Mouse (Mus musculus) forebrain, embryonic 12.5 days (tissue): ENCODE data around the gene Tbx10. TPM values are rescaled to one million over a fixed set of nuclear protein-coding genes. Genes with fewer than 3 reads are reported as not detected.

ENCODE experiments used
- ATAC-seq: fragments of 200-750 bp; cut with Nextera tagmentation; 2 replicates; pipeline ENCODE4 v1.8.0; 2017; ENCODE audit warnings: moderate TSS enrichment; ENCODE audit not compliant: low FRiP score
- H3K27ac ChIP-seq: fragments of 300-500 bp; sonication (generic); 2 replicates; pipeline ENCODE4 v1.5.1; 2016; ENCODE audit warnings: mild to moderate bottlenecking
- H3K27me3 ChIP-seq: fragments of 300-500 bp; sonication (generic); 2 replicates; pipeline ENCODE4 v1.6.1; 2016; ENCODE audit warnings: mild to moderate bottlenecking
- H3K36me3 ChIP-seq: fragments of 300-500 bp; sonication (generic); replicated peaks from 2 replicates; pipeline ENCODE4 v1.6.1; 2016; ENCODE audit warnings: mild to moderate bottlenecking
- H3K4me1 ChIP-seq: fragments of 300-500 bp; sonication (generic); 2 replicates; pipeline ENCODE4 v1.6.1; 2016
- H3K4me2 ChIP-seq: fragments of 300-500 bp; sonication (generic); 2 replicates; pipeline ENCODE4 v1.6.1; 2016; ENCODE audit warnings: mild to moderate bottlenecking, moderate library complexity
- H3K4me3 ChIP-seq: fragments of 300-500 bp; sonication (generic); replicated peaks from 2 replicates; pipeline ENCODE4 v1.5.1; 2016; ENCODE audit warnings: mild to moderate bottlenecking
- H3K9ac ChIP-seq: fragments of 300-500 bp; sonication (generic); 2 replicates; pipeline ENCODE4 v1.6.1; 2016; ENCODE audit warnings: mild to moderate bottlenecking
- H3K9me3 ChIP-seq: fragments of 300-500 bp; sonication (generic); 2 replicates; pipeline ENCODE4 v1.6.1; 2016
- WGBS: fragments of 180-500 bp; shearing (Covaris S2); methylation state at CpG from one replicate; pipeline ENCODE4 v1.1.7; 2016; 5-methylcytosine and 5-hydroxymethylcytosine counted together
- polyA plus RNA-seq: library from polyadenylated mRNA; unstranded; fragments of >200 nt; fragmentation: Nextera tagmentation; extraction: Ambion mirVana; gene quantifications from 2 replicates; pipeline ENCODE4 v1.2.1, GENCODE M21; 2016

Gene Tbx10
- polyA plus RNA-seq, 1 experiment from 2014 or later = not detected

GRCm38 (mm10) chr19:3998335-3998734 is 5.8 kb downstream of the Tbx10 start:
- Histone ChIP-seq H3K9ac (no peak overlapping the region), H3K36me3 (no peaks in the 10 kb centered on the region), H3K4me3 (no peak overlapping the region), H3K4me1 (peaks cover 16% of the 10 kb centered on the region), H3K9me3 (no peaks in the 10 kb centered on the region), H3K27me3 (peaks cover 4% of the 10 kb centered on the region; the same call in 1 of the 2 replicates), H3K4me2 (no peak overlapping the region), H3K27ac (no peak overlapping the region)
- 79% methylated on average over 8 of the region's 8 CpGs for WGBS
- ATAC-seq = no peak

- H3K27me3 ChIP-seq = peaks cover 4% of the 10 kb centered on the region; the same call in 1 of the 2 replicates
- peaks cover 16% of the 10 kb centered on the region for H3K4me1 ChIP-seq
- no peaks in the 10 kb centered on the region for H3K9me3 ChIP-seq
- H3K36me3 ChIP-seq = no peaks in the 10 kb centered on the region
- no peak overlapping the region for H3K4me3 ChIP-seq
- peak overlapping the region; percentile 89 for H3K4me2 ChIP-seq
- WGBS = 91% methylated on average over 9 of the region's 9 CpGs
- 0 out of 2 replicates have a peak overlapping the region, but pooled peaks have one; percentile 93 for H3K9ac ChIP-seq
- H3K27ac ChIP-seq = no peak overlapping the region
- ATAC-seq = no peak
Measured at GRCm38 (mm10) chr19:3999121-3999730, 6.7 kb downstream of the Tbx10 start.

- H3K9ac ChIP-seq = peak within 1 kb of the TSS; percentile 93
- peak within 1 kb of the TSS; percentile 77 for H3K4me3 ChIP-seq
- peak; percentile 91 for ATAC-seq
- under 1% methylated on average over 64 of the region's 64 CpGs for WGBS
- H3K36me3 ChIP-seq = 0 out of 2 replicates have a peak, but pooled peaks cover 3% of the 10 kb centered on the region
- peaks cover 16% of the 10 kb centered on the region for H3K4me1 ChIP-seq
- H3K4me2 ChIP-seq = peak within 1 kb of the TSS; percentile 89
- peak within 1 kb of the TSS; percentile 98 for H3K27ac ChIP-seq
- H3K9me3 ChIP-seq = no peaks in the 10 kb centered on the region
- H3K27me3 ChIP-seq = peaks cover 4% of the 10 kb centered on the region; the same call in 1 of the 2 replicates
Measured at GRCm38 (mm10) chr19:4000119-4000900, 7.8 kb downstream of the Tbx10 start, which contains the start of the genes Nudt8 and Gm49405. Gene Nudt8 (plus strand): TSS chr19:4000580. Gene Gm49405 (plus strand): TSS chr19:4000626.

DNA sequence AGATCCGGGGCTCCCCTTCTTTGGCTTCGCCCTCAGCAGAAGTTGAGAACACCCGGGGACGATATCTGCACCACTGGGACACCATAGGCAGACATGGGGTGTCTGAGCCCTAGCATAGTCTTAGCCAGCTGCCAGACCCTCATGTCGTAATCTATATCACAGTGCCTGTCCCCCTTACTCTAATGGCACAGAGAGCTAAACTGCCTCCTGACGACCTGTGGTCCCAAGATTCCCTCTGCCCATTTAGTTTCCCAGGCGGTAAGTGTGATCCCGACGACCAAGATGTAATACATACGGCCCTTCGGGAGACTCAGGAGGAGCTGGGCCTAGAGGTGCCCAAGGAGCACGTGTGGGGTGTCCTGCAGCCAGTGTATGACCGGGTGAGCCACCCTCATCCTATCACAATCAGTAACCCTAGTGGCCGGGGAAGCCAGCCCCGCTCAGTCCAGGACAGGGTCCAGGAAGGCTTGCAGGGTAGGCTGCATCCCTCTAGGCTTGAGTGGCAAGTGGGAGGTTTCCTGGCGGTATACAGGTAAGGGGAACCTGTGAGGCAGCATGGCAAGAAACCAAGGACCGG is 8.5 kb downstream of the Tbx10 start:
- H3K4me2 ChIP-seq = peak overlapping the region; percentile 89
- peaks cover 4% of the 10 kb centered on the region; the same call in 1 of the 2 replicates for H3K27me3 ChIP-seq
- H3K9ac ChIP-seq = peak overlapping the region; percentile 93
- no peaks in the 10 kb centered on the region for H3K9me3 ChIP-seq
- peaks cover 8% of the 10 kb centered on the region for H3K36me3 ChIP-seq
- WGBS = 16% methylated on average over 17 of the region's 17 CpGs
- peaks cover 16% of the 10 kb centered on the region for H3K4me1 ChIP-seq
- peak overlapping the region; percentile 98 for H3K27ac ChIP-seq
- peak overlapping the region; percentile 77 for H3K4me3 ChIP-seq
- 0 out of 2 replicates have a peak, but pooled peaks have one; percentile 9 for ATAC-seq

- Histone ChIP-seq H3K4me3 (no peak overlapping the region; the same call in 1 of the 2 replicates), H3K4me1 (peaks cover 16% of the 10 kb centered on the region), H3K27me3 (peaks cover 4% of the 10 kb centered on the region; the same call in 1 of the 2 replicates), H3K9ac (no peak overlapping the region), H3K36me3 (peaks cover 16% of the 10 kb centered on the region), H3K4me2 (no peak overlapping the region), H3K27ac (no peak overlapping the region), H3K9me3 (no peaks in the 10 kb centered on the region)
- 90% methylated on average over 5 of the region's 5 CpGs for WGBS
- ATAC-seq = no peak
Measured at GRCm38 (mm10) chr19:4001752-4002151, 9.2 kb downstream of the Tbx10 start.

DNA sequence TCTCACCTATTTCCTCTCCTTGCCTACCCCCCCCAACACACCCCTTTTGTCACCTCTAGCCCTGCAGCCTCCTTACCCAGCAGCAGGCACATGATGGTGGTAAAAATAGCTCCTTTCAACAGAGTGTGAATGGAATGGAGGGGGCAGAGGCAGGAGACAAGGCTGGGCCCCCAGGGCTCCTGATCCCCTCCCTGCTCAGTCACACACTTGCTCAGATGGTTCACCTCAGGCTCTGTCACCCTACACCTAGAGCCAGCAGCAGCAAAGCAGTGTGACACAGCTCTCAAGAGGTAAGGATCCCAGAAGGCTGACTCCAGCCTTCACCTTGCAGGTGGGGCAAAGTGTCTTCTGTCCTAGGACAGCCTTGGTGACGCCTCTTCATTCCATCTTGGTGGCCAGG is 10.6 kb downstream of the Tbx10 start, which contains the start of gene Doc2g:
Doc2g (plus strand) TSS at position 202 of the 400 bp plus-strand sequence.
- Histone ChIP-seq H3K36me3 (peaks cover 29% of the 10 kb centered on the region), H3K4me2 (no peak within 1 kb of the TSS), H3K4me3 (no peak within 1 kb of the TSS), H3K9ac (no peak within 1 kb of the TSS), H3K9me3 (no peaks in the 10 kb centered on the region), H3K4me1 (peaks cover 16% of the 10 kb centered on the region), H3K27me3 (no peaks in the 10 kb centered on the region), H3K27ac (no peak within 1 kb of the TSS)
- ATAC-seq = no peak
- WGBS = 89% methylated on average over 1 of the region's 1 CpGs

DNA sequence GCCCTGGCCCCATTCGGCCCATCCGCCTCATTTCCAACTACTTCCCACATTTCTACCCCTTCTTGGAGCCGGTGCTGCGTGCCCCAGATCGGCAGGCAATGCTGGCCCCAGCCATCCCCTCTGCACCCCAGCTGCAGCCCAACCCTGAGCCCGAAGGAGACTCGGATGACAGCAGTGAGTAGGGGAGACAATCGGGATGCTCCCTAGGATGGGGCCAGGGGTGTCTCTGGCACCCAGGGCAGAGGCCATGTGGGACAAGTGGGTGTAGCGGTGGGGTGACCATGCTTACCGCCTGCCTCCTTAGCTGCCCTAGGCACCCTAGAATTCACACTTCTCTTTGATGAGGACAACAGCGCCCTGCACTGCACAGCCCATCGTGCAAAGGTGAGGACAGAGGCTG is 11.1 kb downstream of the Tbx10 start:
- peaks cover 34% of the 10 kb centered on the region for H3K36me3 ChIP-seq
- no peak overlapping the region for H3K4me2 ChIP-seq
- no peak overlapping the region for H3K27ac ChIP-seq
- H3K27me3 ChIP-seq = no peaks in the 10 kb centered on the region
- no peak for ATAC-seq
- no peak overlapping the region for H3K9ac ChIP-seq
- H3K4me1 ChIP-seq = peaks cover 16% of the 10 kb centered on the region
- H3K9me3 ChIP-seq = no peaks in the 10 kb centered on the region
- H3K4me3 ChIP-seq = no peak overlapping the region
- WGBS = 83% methylated on average over 12 of the region's 12 CpGs

DNA sequence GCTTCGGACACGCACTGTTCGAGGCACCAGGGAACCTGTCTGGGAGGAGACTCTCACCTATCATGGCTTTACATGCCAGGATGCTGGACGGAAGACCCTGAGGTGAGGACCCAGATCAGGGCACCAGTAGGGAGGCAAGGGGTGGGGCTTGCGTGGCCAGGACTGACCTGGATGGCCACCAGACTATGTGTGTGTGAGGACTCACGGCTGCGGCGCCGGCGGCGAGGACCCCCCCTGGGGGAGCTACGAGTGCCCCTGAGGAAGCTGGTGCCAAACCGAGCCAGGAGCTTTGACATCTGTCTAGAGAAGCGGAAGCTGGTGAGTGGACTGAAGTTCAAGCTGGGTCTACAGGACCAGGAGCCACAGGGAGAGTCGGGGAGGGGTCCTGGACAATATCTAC is 11.8 kb downstream of the Tbx10 start:
- peaks cover 41% of the 10 kb centered on the region for H3K36me3 ChIP-seq
- no peak for ATAC-seq
- no peak overlapping the region for H3K4me3 ChIP-seq
- no peaks in the 10 kb centered on the region for H3K9me3 ChIP-seq
- 90% methylated on average over 15 of the region's 15 CpGs for WGBS
- no peaks in the 10 kb centered on the region for H3K27me3 ChIP-seq
- H3K4me1 ChIP-seq = peaks cover 16% of the 10 kb centered on the region
- no peak overlapping the region for H3K4me2 ChIP-seq
- no peak overlapping the region for H3K27ac ChIP-seq
- H3K9ac ChIP-seq = no peak overlapping the region

GRCm38 (mm10) chr19:4005091-4005490 is 12.5 kb downstream of the Tbx10 start:
- Histone ChIP-seq H3K4me1 (peaks cover 11% of the 10 kb centered on the region), H3K9me3 (no peaks in the 10 kb centered on the region), H3K27me3 (no peaks in the 10 kb centered on the region), H3K9ac (no peak overlapping the region), H3K4me3 (no peak overlapping the region), H3K36me3 (peaks cover 48% of the 10 kb centered on the region), H3K27ac (0 out of 2 replicates have a peak overlapping the region, but pooled peaks have one; percentile 31), H3K4me2 (no peak overlapping the region)
- 89% methylated on average over 9 of the region's 9 CpGs for WGBS
- ATAC-seq = no peak

DNA sequence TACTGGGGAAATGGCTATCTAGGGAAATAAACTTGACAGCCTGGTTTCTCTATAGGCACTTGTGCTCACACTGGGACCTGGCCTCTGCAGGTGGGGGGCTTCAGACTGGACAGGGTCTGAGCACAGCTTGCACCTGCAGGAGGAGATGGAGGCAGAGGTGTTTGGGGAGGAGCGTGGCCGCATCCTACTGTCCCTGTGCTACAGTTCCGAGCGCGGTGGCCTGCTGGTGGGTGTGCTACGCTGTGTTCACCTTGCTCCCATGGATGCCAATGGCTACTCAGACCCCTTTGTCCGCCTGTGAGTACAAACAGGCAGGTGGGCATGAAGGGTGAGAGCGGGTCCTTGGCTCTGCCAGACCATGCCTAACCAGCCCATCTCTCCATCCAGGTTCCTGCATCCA is 13.4 kb downstream of the Tbx10 start:
- H3K27me3 ChIP-seq = no peaks in the 10 kb centered on the region
- 94% methylated on average over 8 of the region's 8 CpGs for WGBS
- peaks cover 53% of the 10 kb centered on the region for H3K36me3 ChIP-seq
- no peak overlapping the region for H3K4me3 ChIP-seq
- no peak for ATAC-seq
- peaks cover 10% of the 10 kb centered on the region for H3K4me1 ChIP-seq
- H3K9me3 ChIP-seq = no peaks in the 10 kb centered on the region
- H3K9ac ChIP-seq = no peak overlapping the region
- no peak overlapping the region for H3K27ac ChIP-seq
- no peak overlapping the region for H3K4me2 ChIP-seq

DNA sequence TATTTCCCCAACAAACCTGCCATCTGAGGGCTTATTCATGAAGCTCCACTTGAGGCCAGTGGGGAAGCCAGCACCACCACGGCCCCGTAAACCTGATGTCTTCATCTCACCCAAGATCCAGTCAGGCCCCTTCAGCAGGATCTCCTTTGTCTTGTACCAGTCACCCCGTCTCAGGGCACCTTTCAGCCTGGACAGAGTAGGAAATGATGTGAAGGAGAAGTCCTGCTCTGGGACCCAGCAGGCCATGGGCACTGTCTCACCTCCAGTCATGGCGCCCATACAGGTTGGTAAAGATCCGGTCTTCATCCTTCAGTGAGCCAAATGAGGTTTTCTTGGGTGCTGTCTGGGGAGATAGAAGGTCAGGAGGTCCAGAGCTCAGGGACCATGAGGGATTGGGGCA is 18.5 kb downstream of the Tbx10 start:
- Histone ChIP-seq H3K9ac (no peak overlapping the region), H3K4me2 (no peak overlapping the region), H3K27me3 (no peaks in the 10 kb centered on the region), H3K4me3 (no peak overlapping the region), H3K9me3 (no peaks in the 10 kb centered on the region), H3K4me1 (peaks cover 13% of the 10 kb centered on the region), H3K36me3 (peaks cover 44% of the 10 kb centered on the region), H3K27ac (no peak overlapping the region)
- ATAC-seq = no peak
- WGBS = 96% methylated on average over 5 of the region's 5 CpGs

- Histone ChIP-seq H3K4me3 (peak within 1 kb of the TSS; percentile 89), H3K27me3 (no peaks in the 10 kb centered on the region), H3K9me3 (no peaks in the 10 kb centered on the region), H3K27ac (peak within 1 kb of the TSS; percentile 26; the same call in 1 of the 2 replicates), H3K4me1 (peaks cover 13% of the 10 kb centered on the region), H3K36me3 (peaks cover 29% of the 10 kb centered on the region), H3K9ac (peak within 1 kb of the TSS; percentile 71), H3K4me2 (peak within 1 kb of the TSS; percentile 68)
- under 1% methylated on average over 45 of the region's 45 CpGs for WGBS
- peak; percentile 100 for ATAC-seq
Measured at GRCm38 (mm10) chr19:4012432-4013022, 20.0 kb downstream of the Tbx10 start, which contains the start of gene Ndufv1. Gene Ndufv1 (minus strand): TSS chr19:4012806.
